Mouse (Mus musculus) lung, adult 2 months (tissue): Measurements from ENCODE around the gene Tagap1. TPM values are rescaled to one million over a fixed set of nuclear protein-coding genes. Genes with fewer than 3 reads are reported as not detected.
"Not testable (repeated sequence)": the region's sequence is repeated elsewhere in the genome, so short reads cannot be mapped to it uniquely, and the experiment has no call there.

Source experiments
- DNase-seq: peaks from one replicate; pipeline ENCODE4 v3.0.0; 2022
- H3K4me1 ChIP-seq: fragments of 200-500 bp; 2 replicates; pipeline ENCODE4 v1.6.1; 2011; ENCODE audit warnings: low read length; ENCODE audit not compliant: control insufficient read depth, insufficient read depth
- H3K4me3 ChIP-seq: fragments of 200-500 bp; replicated peaks from 2 replicates; pipeline ENCODE3; 2011; ENCODE audit warnings: low read depth, mild to moderate bottlenecking, control low read depth, low read length; ENCODE audit errors: extremely low read depth
- POLR2A ChIP-seq: fragments of 200-500 bp; IDR thresholded peaks from 2 replicates; pipeline ENCODE4 v1.6.1; 2011; ENCODE audit warnings: low read depth, mild to moderate bottlenecking, control low read depth, low read length, borderline replicate concordance; ENCODE audit errors: extremely low read depth
- WGBS: fragments of 180-500 bp; shearing (Covaris S2); methylation state at CpG from one replicate; pipeline ENCODE4 v1.1.7; 2018; 5-methylcytosine and 5-hydroxymethylcytosine counted together
- polyA plus RNA-seq: library from polyadenylated mRNA; depleted of rRNA; stranded (reverse); fragments of >200 nt; gene quantifications from 2 replicates; pipeline ENCODE4 v1.2.3, GENCODE M21; 2012; rRNA removed

The Tagap1 gene
- polyA plus RNA-seq, 1 experiment, result 13.1 TPM

- WGBS, result under 1% methylated on average over 69 of the region's 73 CpGs
- H3K4me3 ChIP-seq, result peak within 1 kb of the TSS; percentile 58
- H3K4me1 ChIP-seq, result not testable (repeated sequence)
- DNase-seq, result peak; percentile 86
- TF ChIP-seq POLR2A, result peak; percentile 27; the same call in 1 of the 2 replicates
These were observed 12.8 kb downstream of the Tagap1 start, which contains the start of gene Rsph3b for GRCm38 (mm10) chr17:6947984-6948768. Rsph3b (minus strand) TSS chr17:6948682.

- not testable (repeated sequence) for H3K4me3 ChIP-seq, DNase-seq, H3K4me1 ChIP-seq
- no CpG with 5 or more reads among the region's 8 CpGs for WGBS
These were observed 13.3 kb downstream of the Tagap1 start for GRCm38 (mm10) chr17:6947637-6947983.

- no CpG with 5 or more reads among the region's 4 CpGs for WGBS
- not testable (repeated sequence) for H3K4me1 ChIP-seq, H3K4me3 ChIP-seq, DNase-seq
These were observed 18.4 kb downstream of the Tagap1 start for GRCm38 (mm10) chr17:6942560-6942959.

- H3K4me3 ChIP-seq, result not testable (repeated sequence)
These were observed 29.3 kb downstream of the Tagap1 start for GRCm38 (mm10) chr17:6931625-6932024.

GRCm38 (mm10) chr17:6920351-6920894 is 40.5 kb downstream of the Tagap1 start:
- DNase-seq, H3K4me1 ChIP-seq, H3K4me3 ChIP-seq: not testable (repeated sequence)
- WGBS, result 93% methylated on average over 7 of the region's 7 CpGs

More at GRCm38 (mm10) chr17:6931625-6932024, 29.3 kb downstream of the Tagap1 start:
- 94% methylated on average over 7 of the region's 7 CpGs for WGBS
- not testable (repeated sequence) for DNase-seq, H3K4me1 ChIP-seq

- H3K4me1 ChIP-seq, DNase-seq, H3K4me3 ChIP-seq: not testable (repeated sequence)
- 76% methylated on average over 3 of the region's 3 CpGs for WGBS
These were observed 41.6 kb downstream of the Tagap1 start for GRCm38 (mm10) chr17:6919388-6919787.

- not testable (repeated sequence) for H3K4me1 ChIP-seq, H3K4me3 ChIP-seq, DNase-seq
- 93% methylated on average over 4 of the region's 4 CpGs for WGBS
These were observed 45.7 kb downstream of the Tagap1 start for GRCm38 (mm10) chr17:6915282-6915681.

GRCm38 (mm10) chr17:6914066-6914465 is 46.9 kb downstream of the Tagap1 start:
- not testable (repeated sequence) for H3K4me1 ChIP-seq, H3K4me3 ChIP-seq, DNase-seq
- WGBS, result 54% methylated on average over 2 of the region's 6 CpGs

Other genes with a start within 250 kb of the Tagap1 start
- 79.3 and 84.0 TPM in 2 replicates for gene Ezr, start 178.4 kb downstream of the Tagap1 start, polyA plus RNA-seq
- 25.7 and 29.1 TPM in 2 replicates for gene Rsph3b, start 12.5 kb downstream of the Tagap1 start, polyA plus RNA-seq
- gene Rnaset2b, start 9.5 kb upstream of the Tagap1 start, polyA plus RNA-seq, result 72.0 and 172 TPM in 2 replicates
- 0.47 TPM in 1 of 2 replicates, not detected in the other for gene Gm49721, start 17.7 kb upstream of the Tagap1 start, polyA plus RNA-seq
- not detected in 2 replicates for gene Gm1604a, start 64.4 kb upstream of the Tagap1 start, polyA plus RNA-seq
- 20.1 and 24.7 TPM in 2 replicates for gene Rps6ka2, start 209.0 kb upstream of the Tagap1 start, polyA plus RNA-seq